Mouse (Mus musculus): Measurements from ENCODE around the gene Gc. TPM values are rescaled to one million over a fixed set of nuclear protein-coding genes. Genes with fewer than 3 reads are reported as not detected.

Gc gene
- total RNA-seq, 2 experiments from 2014 or later, result not detected

GRCm38 (mm10) chr5:89368045-89368743, 89.5 kb downstream of the Gc start:
- intact Hi-C loops (cut with DNase I), result no loop called here
- no peak for DNase-seq

Other genes starting within 250 kb of the Gc start
- gene Npffr2, start 69.5 kb upstream of the Gc start, total RNA-seq (2021), result not detected

Measured in heart, postnatal 36 days (tissue).